Mouse (Mus musculus) MEL (cell line): Measurements from ENCODE around the gene Trim10.

Experiments
- CTCF ChIP-seq, 3 experiments: IDR thresholded peaks in 2 of 3; conservative IDR thresholded peaks in 1 of 3; 2 replicates each; pipeline ENCODE4 v1.5.1; 2011 to 2012; ENCODE audit warnings: low read length in 3 of 3, low read depth in 2 of 3, mild to moderate bottlenecking in 2 of 3, improper control_type of control experiment in 1 of 3, inconsistent platforms in 1 of 3, mixed read lengths in 1 of 3, moderate library complexity in 1 of 3; ENCODE audit not compliant: control insufficient read depth in 1 of 3, insufficient read depth in 1 of 3, poor library complexity in 1 of 3, severe bottlenecking in 1 of 3
- EP300 ChIP-seq, 2 experiments: IDR thresholded peaks; 2 replicates each; pipeline ENCODE4 v1.6.1; 2011; ENCODE audit warnings: improper control_type of control experiment in 2 of 2, low read length in 2 of 2, low read depth in 1 of 2, mild to moderate bottlenecking in 1 of 2
- GABPA ChIP-seq: IDR thresholded peaks from 2 replicates; pipeline ENCODE4 v1.6.1; 2012; ENCODE audit warnings: low read depth, mild to moderate bottlenecking, inconsistent platforms, low read length, improper control_type of control experiment, moderate library complexity
- GATA1 ChIP-seq: IDR thresholded peaks from 2 replicates; pipeline ENCODE4 v1.6.1; 2011; ENCODE audit warnings: low read depth, low read length, improper control_type of control experiment
- HCFC1 ChIP-seq: IDR thresholded peaks from 2 replicates; pipeline ENCODE4 v1.6.1; 2012; ENCODE audit warnings: low read depth, mild to moderate bottlenecking, inconsistent platforms, low read length, improper control_type of control experiment, moderate library complexity
- MAZ ChIP-seq: IDR thresholded peaks from 2 replicates; pipeline ENCODE4 v1.6.1; 2012; ENCODE audit warnings: low read depth, mild to moderate bottlenecking, inconsistent platforms, low read length, improper control_type of control experiment
- MXI1 ChIP-seq: IDR thresholded peaks from 2 replicates; pipeline ENCODE4 v1.6.1; 2011; ENCODE audit warnings: mild to moderate bottlenecking, low read depth, low read length, improper control_type of control experiment
- NRF1 ChIP-seq: IDR thresholded peaks from 2 replicates; pipeline ENCODE4 v1.6.1; 2014; ENCODE audit warnings: low read depth, mild to moderate bottlenecking, inconsistent platforms, low read length, improper control_type of control experiment, moderate library complexity; ENCODE audit not compliant: poor library complexity, insufficient read depth, severe bottlenecking
- POLR2A ChIP-seq, 2 experiments: IDR thresholded peaks; 2 replicates each; pipeline ENCODE4 v1.6.1; 2011 to 2012; ENCODE audit warnings: low read length in 2 of 2, mild to moderate bottlenecking in 2 of 2, control low read depth in 1 of 2, improper control_type of control experiment in 1 of 2, low read depth in 1 of 2, moderate library complexity in 1 of 2; ENCODE audit not compliant: control insufficient read depth in 1 of 2, insufficient read depth in 1 of 2, poor library complexity in 1 of 2
- POLR2AphosphoS2 ChIP-seq: IDR thresholded peaks from 2 replicates; pipeline ENCODE4 v1.6.1; 2011; ENCODE audit warnings: low read length, improper control_type of control experiment
- POLR2AphosphoS5 ChIP-seq: IDR thresholded peaks from 2 replicates; pipeline ENCODE4 v1.6.1; 2012; ENCODE audit warnings: low read depth, borderline replicate concordance, mild to moderate bottlenecking, inconsistent platforms, low read length, moderate library complexity, mixed read lengths
- TAL1 ChIP-seq: IDR thresholded peaks from 2 replicates; pipeline ENCODE4 v1.6.1; 2012; ENCODE audit warnings: mild to moderate bottlenecking, inconsistent platforms, low read length, moderate library complexity, mixed read lengths
- ZC3H11A ChIP-seq: IDR thresholded peaks from 2 replicates; pipeline ENCODE4 v1.6.1; 2012; ENCODE audit warnings: low read depth, mild to moderate bottlenecking, inconsistent platforms, low read length, improper control_type of control experiment

GRCm38 (mm10) chr17:36828488-36828887 is 40.9 kb upstream of the Trim10 start:
- no peak for TF ChIP-seq GATA1
- no peak for TF ChIP-seq MXI1
- no peak for TF ChIP-seq GABPA
- TF ChIP-seq POLR2A (IDR thresholded peaks at IDR 0.05; ENCODE audit: control insufficient read depth in 1 of 2, insufficient read depth in 1 of 2, low read depth in 1 of 2, low read length in 2 of 2, poor library complexity in 1 of 2), result no peak
- no peak for TF ChIP-seq ZC3H11A
- no peak for TF ChIP-seq NRF1
- TF ChIP-seq MAZ, result no peak
- TF ChIP-seq EP300 (IDR thresholded peaks at IDR 0.05; ENCODE audit: low read depth in 1 of 2, low read length in 2 of 2), result no peak
- TF ChIP-seq POLR2AphosphoS2, result no peak
- no peak for TF ChIP-seq HCFC1
- peak; percentile 16; the same call in 1 of the 2 replicates for TF ChIP-seq TAL1
- TF ChIP-seq CTCF (IDR thresholded peaks at IDR 0.05 in 2 of 3, conservative IDR thresholded peaks at IDR 0.05 in 1 of 3; ENCODE audit: control insufficient read depth in 1 of 3, insufficient read depth in 1 of 3, low read depth in 2 of 3, low read length in 3 of 3, poor library complexity in 1 of 3, severe bottlenecking in 1 of 3), result no peak
- no peak for TF ChIP-seq POLR2AphosphoS5
